Mouse (Mus musculus) stomach, postnatal 0 days (tissue): ENCODE measurements around the gene Fam198b. TPM values are rescaled to one million over a fixed set of nuclear protein-coding genes. Genes with fewer than 3 reads are reported as not detected.
"Not testable (repeated sequence)": the region's sequence is repeated elsewhere in the genome, so short reads cannot be mapped to it uniquely, and the experiment has no call there.

Experiments
- ATAC-seq: fragments of 200-750 bp; cut with Nextera tagmentation; 2 replicates; pipeline ENCODE4 v1.8.0; 2017; ENCODE audit not compliant: low FRiP score, low TSS enrichment
- DNase-seq: peaks from one replicate; pipeline ENCODE4 v3.0.0-alpha.2; 2016; ENCODE audit warnings: low spot score
- H3K27ac ChIP-seq: fragments of 300-500 bp; sonication (generic); replicated peaks from 2 replicates; pipeline ENCODE4 v1.5.1; 2014; ENCODE audit warnings: mild to moderate bottlenecking, control low read depth
- H3K27me3 ChIP-seq: fragments of 300-500 bp; sonication (generic); 2 replicates; pipeline ENCODE4 v1.6.1; 2014; ENCODE audit warnings: low read length; ENCODE audit not compliant: control insufficient read depth, insufficient read depth
- H3K36me3 ChIP-seq: fragments of 300-500 bp; sonication (generic); 2 replicates; pipeline ENCODE4 v1.6.1; 2014; ENCODE audit warnings: low read length, mixed read lengths; ENCODE audit not compliant: control insufficient read depth, insufficient read depth
- H3K4me1 ChIP-seq: fragments of 300-500 bp; sonication (generic); replicated peaks from 2 replicates; pipeline ENCODE4 v1.6.1; 2014; ENCODE audit warnings: antibody characterized with exemption; ENCODE audit not compliant: control insufficient read depth, insufficient read depth
- H3K4me2 ChIP-seq: fragments of 300-500 bp; sonication (generic); replicated peaks from 2 replicates; pipeline ENCODE4 v1.6.1; 2014; ENCODE audit warnings: low read depth, mild to moderate bottlenecking, control low read depth, moderate library complexity
- H3K4me3 ChIP-seq: fragments of 300-500 bp; sonication (generic); 2 replicates; pipeline ENCODE4 v1.5.1; 2014; ENCODE audit warnings: low read depth, low read length, control low read depth
- H3K9ac ChIP-seq: fragments of 300-500 bp; sonication (generic); 2 replicates; pipeline ENCODE4 v1.6.1; 2014; ENCODE audit warnings: mild to moderate bottlenecking, low read length, control low read depth, mixed read lengths
- H3K9me3 ChIP-seq: fragments of 300-500 bp; sonication (generic); 2 replicates; pipeline ENCODE4 v1.6.1; 2016; ENCODE audit warnings: low read length; ENCODE audit not compliant: control insufficient read depth
- CTCF ChIP-seq: IDR thresholded peaks from 2 replicates; pipeline ENCODE4 v1.5.1; 2016; ENCODE audit warnings: antibody characterized with exemption, low read depth, mild to moderate bottlenecking, moderate library complexity
- EP300 ChIP-seq: optimal IDR thresholded peaks from 2 replicates; pipeline ENCODE3; 2016; ENCODE audit warnings: antibody characterized with exemption
- WGBS: fragments of 180-500 bp; shearing (Covaris S2); extraction: QIAGEN DNeasy Blood & Tissue Kit; methylation state at CpG from one replicate; pipeline ENCODE4 v1.1.7; 2014; 5-methylcytosine and 5-hydroxymethylcytosine counted together
- polyA plus RNA-seq: library from polyadenylated mRNA; unstranded; fragments of >200 nt; fragmentation: Nextera tagmentation; extraction: Ambion mirVana; gene quantifications from 2 replicates; pipeline ENCODE4 v1.2.1, GENCODE M21; 2015

Gene Fam198b
- polyA plus RNA-seq, 1 experiment from 2014 or later = 8.6 TPM

DNA sequence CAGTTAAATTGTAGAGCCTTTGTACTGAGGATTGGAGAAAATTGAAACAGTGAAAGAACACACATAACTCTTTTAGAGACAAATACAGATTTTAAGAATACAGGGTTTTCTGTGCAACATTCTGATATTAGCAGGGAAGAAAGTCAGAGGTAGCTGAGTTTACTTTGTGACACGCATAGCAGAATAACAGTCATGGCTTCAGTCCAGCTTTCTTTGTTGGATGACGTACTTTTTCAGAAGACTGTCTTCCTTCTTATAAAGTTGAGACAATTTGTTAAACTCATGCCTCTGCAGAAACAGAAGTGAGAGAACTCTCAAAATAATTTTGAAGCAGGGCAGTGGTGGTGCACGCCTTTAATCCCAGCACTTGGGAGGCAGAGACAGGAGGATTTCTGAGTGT, 70.9 kb downstream of the Fam198b start:
- 66% methylated on average over 3 of the region's 3 CpGs for WGBS
- no peak overlapping the region for H3K9ac ChIP-seq
- H3K27ac ChIP-seq = no peak overlapping the region
- H3K27me3 ChIP-seq = no peaks in the 10 kb centered on the region
- no peaks in the 10 kb centered on the region for H3K9me3 ChIP-seq
- H3K4me1 ChIP-seq = no peaks in the 10 kb centered on the region
- H3K4me2 ChIP-seq = no peak overlapping the region
- DNase-seq (no peak), ATAC-seq (no peak)
- H3K36me3 ChIP-seq = no peaks in the 10 kb centered on the region
- TF ChIP-seq CTCF (no peak), EP300 (no peak)
- H3K4me3 ChIP-seq = no peak overlapping the region

DNA sequence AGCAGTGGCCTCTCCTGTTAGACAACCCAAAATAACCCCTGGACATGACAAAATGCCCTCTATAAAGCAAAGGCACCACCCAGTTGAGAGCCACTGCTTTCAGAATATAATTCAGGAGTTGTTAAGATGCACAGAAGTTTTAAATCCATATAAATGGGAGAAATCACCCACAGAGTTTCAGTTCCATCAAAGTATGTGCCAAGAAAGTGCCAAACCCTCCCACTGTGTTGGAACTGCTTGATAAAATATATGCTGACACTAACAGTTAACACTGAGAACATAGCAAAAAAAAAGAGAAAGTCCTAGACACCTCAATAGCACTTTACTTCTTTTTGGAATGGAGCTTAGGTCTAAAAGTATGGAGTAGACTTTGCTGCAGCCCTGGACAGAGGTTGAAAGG, 72.5 kb downstream of the Fam198b start:
- no peak for DNase-seq

DNA sequence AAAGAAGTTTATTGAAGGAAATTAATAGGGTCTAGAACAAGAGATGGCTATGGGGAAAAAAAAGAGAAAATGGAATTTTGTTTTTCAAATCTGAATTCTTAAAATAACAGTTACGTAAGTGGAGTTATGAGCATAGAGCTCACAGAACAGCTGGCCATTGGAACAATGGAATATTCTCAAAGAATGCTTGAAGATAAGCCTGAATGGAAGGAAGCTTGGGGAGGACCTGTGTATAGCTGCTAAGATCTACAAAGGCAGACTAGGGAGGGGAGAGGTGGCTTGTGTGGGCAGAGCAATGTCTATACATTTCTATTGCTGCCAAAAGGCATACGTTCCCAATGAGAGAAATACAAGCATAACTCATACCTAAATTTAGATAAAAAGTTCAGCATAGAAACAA, 73.4 kb downstream of the Fam198b start:
- H3K9ac ChIP-seq = no peak overlapping the region
- DNase-seq (no peak), ATAC-seq (no peak)
- no peak overlapping the region for H3K4me3 ChIP-seq
- WGBS = 76% methylated on average over 2 of the region's 2 CpGs
- H3K4me2 ChIP-seq = no peak overlapping the region
- H3K36me3 ChIP-seq = no peaks in the 10 kb centered on the region
- no peaks in the 10 kb centered on the region for H3K9me3 ChIP-seq
- H3K27me3 ChIP-seq = no peaks in the 10 kb centered on the region
- TF ChIP-seq CTCF = no peak
- TF ChIP-seq EP300 = no peak
- H3K4me1 ChIP-seq = no peaks in the 10 kb centered on the region
- no peak overlapping the region for H3K27ac ChIP-seq

More for the DNA sequence above, 72.5 kb downstream of the Fam198b start:
- TF ChIP-seq CTCF (no peak), EP300 (no peak)
- no peak overlapping the region for H3K27ac ChIP-seq
- no peak overlapping the region for H3K4me2 ChIP-seq
- H3K4me3 ChIP-seq = no peak overlapping the region
- H3K4me1 ChIP-seq = no peaks in the 10 kb centered on the region
- ATAC-seq = no peak
- H3K9me3 ChIP-seq = no peaks in the 10 kb centered on the region
- H3K36me3 ChIP-seq = no peaks in the 10 kb centered on the region
- no peak overlapping the region for H3K9ac ChIP-seq
- no peaks in the 10 kb centered on the region for H3K27me3 ChIP-seq

DNA sequence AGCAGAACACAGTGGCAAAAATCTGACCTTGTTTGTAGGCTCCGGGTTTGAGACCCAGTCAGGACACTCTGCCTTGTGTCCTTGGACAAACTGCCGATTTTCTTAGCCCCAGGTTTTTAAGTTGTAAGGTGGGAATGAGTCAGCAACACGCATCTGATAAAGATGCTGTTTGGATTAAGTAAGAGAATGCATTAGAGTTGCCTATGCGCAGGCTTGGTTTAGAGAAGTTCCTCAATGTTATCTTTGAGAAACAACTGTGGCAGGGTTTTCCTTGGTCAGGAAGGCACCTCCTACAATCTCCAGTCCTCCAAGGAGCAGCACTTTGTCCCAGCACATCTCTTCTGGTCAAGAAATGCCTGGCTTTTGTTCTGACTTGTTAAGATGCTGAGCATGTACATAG, 82.4 kb downstream of the Fam198b start:
- Histone ChIP-seq H3K4me2 (no peak overlapping the region), H3K4me1 (no peaks in the 10 kb centered on the region), H3K9me3 (no peaks in the 10 kb centered on the region), H3K27me3 (no peaks in the 10 kb centered on the region), H3K27ac (no peak overlapping the region), H3K4me3 (no peak overlapping the region), H3K36me3 (no peaks in the 10 kb centered on the region), H3K9ac (no peak overlapping the region)
- WGBS = 81% methylated on average over 4 of the region's 4 CpGs
- DNase-seq (no peak), ATAC-seq (no peak)
- TF ChIP-seq CTCF (no peak), EP300 (no peak)

DNA sequence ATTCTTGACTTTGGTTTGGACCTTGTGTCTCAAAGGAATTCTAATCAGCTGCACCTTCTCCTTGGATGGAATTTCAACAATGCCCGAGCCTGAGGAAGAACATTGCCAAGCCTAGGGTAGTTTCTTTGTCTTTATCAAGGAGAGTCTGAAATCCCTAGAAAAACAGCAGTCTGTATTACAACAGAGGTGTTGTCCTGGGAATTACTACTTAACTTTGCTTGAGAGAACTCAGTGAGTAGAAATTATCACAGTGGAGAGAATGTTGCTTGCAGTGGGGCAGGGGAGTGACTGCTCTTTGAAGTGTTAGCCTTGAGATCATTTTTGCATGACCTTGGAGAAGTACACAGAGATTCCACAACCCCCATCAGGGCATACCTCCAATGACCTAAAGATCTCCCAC, 83.0 kb downstream of the Fam198b start:
- DNase-seq (no peak), ATAC-seq (no peak)
- Histone ChIP-seq H3K27me3 (no peaks in the 10 kb centered on the region), H3K36me3 (no peaks in the 10 kb centered on the region), H3K4me1 (no peaks in the 10 kb centered on the region), H3K27ac (no peak overlapping the region), H3K4me2 (no peak overlapping the region), H3K9me3 (no peaks in the 10 kb centered on the region), H3K4me3 (no peak overlapping the region), H3K9ac (no peak overlapping the region)
- TF ChIP-seq CTCF (no peak), EP300 (no peak)
- 48% methylated on average over 1 of the region's 1 CpGs for WGBS

DNA sequence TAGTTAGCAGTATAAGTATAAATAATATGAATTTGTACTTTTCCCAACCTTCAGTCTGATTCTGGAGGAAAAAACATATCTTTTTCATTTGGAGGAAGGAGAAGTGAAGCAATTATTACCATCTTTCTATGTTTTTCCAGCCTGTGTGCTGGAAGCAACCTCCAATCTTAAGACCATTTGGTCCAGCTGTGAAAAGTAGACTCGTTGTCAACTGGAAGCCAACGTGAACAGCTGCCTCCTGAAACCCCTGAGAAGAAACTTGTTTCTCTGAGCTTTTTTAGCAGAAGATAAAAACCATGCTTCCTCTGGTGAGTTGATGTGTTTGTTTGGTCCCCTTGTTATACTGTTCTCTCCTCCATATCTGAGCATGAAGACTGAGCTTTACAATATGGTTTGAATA, 84.1 kb downstream of the Fam198b start:
- H3K9me3 ChIP-seq = no peaks in the 10 kb centered on the region
- H3K27ac ChIP-seq = no peak overlapping the region
- H3K9ac ChIP-seq = no peak overlapping the region
- no peak overlapping the region for H3K4me3 ChIP-seq
- ATAC-seq (no peak), DNase-seq (no peak)
- TF ChIP-seq CTCF (no peak), EP300 (no peak)
- H3K27me3 ChIP-seq = no peaks in the 10 kb centered on the region
- no peaks in the 10 kb centered on the region for H3K4me1 ChIP-seq
- no peak overlapping the region for H3K4me2 ChIP-seq
- WGBS = 61% methylated on average over 2 of the region's 2 CpGs
- no peaks in the 10 kb centered on the region for H3K36me3 ChIP-seq

DNA sequence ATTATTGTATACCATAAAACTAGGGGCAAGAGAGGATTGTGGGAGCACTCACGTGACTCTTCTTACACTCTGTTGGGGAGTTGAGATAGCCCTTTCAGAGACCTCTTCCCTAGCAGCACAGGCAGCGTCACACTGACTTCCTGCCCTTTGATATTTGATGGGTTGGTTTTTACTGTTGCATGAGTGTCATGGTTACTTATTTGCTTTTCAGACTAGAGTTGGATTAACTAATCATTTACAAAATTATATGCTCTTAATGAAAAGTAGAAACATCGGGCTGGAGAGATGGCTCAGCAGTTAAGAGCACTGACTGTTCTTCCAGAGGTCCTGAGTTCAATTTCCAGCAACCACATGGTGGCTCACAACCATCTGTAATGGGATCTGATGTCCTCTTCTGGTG, 85.2 kb downstream of the Fam198b start:
- H3K4me3 ChIP-seq, H3K27ac ChIP-seq, H3K27me3 ChIP-seq, H3K9me3 ChIP-seq, H3K36me3 ChIP-seq, H3K4me1 ChIP-seq, H3K9ac ChIP-seq, H3K4me2 ChIP-seq, ATAC-seq, DNase-seq: not testable (repeated sequence)
- 82% methylated on average over 3 of the region's 3 CpGs for WGBS
